Mouse (Mus musculus) mature B cell (primary cell): Measurements from ENCODE around the gene 1700007K13Rik.

Source experiments
- in situ Hi-C: fragments of 300-500 bp; cut with MboI; formaldehyde crosslinking; loops from 2 replicates; pipeline ENCODE4 v1.14.3; 2019

Gene 1700007K13Rik

DNA sequence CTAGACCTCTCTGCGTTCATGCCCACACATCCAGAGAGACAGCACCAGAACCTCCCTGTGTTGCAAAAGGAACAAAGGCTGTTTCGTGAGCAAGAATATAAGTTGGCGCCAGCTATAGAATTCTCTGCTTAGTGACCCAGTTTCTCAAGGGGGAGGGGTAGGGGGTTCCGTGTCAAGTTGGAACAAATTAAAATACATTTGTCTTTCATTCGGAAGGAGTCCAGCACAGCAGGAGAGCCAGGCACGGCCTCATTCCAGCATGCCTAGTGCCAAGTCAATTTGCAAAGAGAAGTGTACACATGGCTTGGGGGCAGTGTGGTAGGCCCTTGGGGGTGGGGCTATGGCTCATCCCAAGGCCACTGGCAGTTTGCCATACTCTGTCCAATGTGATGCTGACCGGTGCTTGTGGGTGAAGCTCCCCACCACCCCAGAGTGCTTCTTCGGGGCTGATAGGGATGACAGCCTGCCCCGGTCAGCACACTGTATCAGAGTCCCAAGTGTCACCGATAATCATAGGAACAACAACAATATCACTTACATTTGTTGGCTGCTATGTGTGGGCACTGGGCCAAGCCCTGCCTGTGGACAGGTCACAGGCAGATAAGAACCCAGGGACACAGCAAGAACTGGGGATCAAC, 50.6 kb downstream of the 1700007K13Rik start:
- in situ Hi-C loops: loop anchor here (25.0 kb wide), 1 partner anchor 203 kb away; no protein-coding TSS in a partner anchor

DNA sequence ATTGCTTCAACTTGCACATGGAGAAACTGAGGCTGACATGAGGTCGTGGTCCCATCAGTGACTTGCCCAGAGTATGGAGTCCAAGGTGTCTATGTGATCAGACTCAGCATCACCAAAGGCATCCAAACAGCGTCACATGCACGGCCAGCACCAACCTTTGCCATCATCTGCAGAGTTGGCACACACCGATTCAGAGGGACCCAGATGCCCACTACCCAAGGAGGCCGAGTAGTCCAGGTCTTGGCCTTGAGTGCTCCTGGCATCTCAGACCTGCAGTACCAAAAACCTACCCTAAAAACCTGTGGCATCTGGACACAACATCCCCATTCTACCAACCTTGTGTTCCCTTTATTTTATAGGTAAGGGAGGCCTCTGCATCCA, 51.4 kb downstream of the 1700007K13Rik start:
- in situ Hi-C loops: loop anchor here (25.0 kb wide), 1 partner anchor 202 kb away; no protein-coding TSS in a partner anchor

- in situ Hi-C loops: loop anchor here (25.0 kb wide), 1 partner anchor 202 kb away; no protein-coding TSS in a partner anchor
These were observed 51.9 kb downstream of the 1700007K13Rik start for GRCm38 (mm10) chr2:28414116-28414756.

DNA sequence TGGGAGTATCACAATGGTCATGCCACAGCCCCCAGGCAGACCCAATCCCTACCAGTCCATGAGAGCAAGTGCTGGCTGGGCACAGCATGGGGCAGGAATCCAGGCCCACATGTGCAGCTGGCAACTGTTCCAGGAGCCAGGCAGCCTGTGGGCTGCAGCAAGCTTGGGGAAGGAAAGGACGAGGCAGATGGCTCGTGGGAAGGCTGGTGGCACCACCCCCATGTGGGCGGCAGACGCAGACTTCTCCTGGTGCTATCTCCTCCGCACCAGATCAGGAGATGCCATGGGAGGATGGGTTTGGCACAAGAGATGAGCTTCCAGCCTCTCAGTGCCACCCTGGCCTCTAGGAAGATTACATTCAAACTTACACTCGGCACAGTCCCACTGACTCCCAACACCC, 53.2 kb downstream of the 1700007K13Rik start:
- in situ Hi-C loops: loop anchor here (25.0 kb wide), 1 partner anchor 201 kb away; no protein-coding TSS in a partner anchor
